Mouse (Mus musculus) MEL-GATA-1-ER (cell line): ENCODE results near the gene Map3k5.
"Not testable (repeated sequence)": the region's sequence is repeated elsewhere in the genome, so short reads cannot be mapped to it uniquely, and the experiment has no call there.

Experiments
- DNase-seq: peaks from one replicate; pipeline ENCODE4 v3.0.0-alpha.2; 2012; ENCODE audit warnings: low read depth; ENCODE audit errors: extremely low read depth

The Map3k5 gene

DNA sequence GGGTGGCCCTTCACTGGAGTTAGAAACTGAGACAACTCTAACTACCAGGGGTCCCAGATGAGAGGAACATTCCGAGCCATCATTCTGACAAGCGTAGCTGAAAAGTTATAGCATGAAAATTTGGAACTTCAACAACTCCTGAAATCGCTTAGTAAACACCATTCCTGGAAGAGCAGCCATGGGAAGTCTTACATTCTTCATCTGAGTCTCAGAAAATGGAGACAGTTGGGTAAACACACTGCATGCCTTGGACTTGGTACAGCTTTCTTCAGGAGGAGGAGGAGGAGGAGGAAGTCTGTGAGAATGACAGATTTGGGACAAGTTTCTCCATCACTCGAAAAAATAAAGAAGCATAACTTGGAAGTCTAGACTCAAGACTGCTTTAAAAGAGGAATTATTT, 29.8 kb downstream of the Map3k5 start:
- DNase-seq = no peak

DNA sequence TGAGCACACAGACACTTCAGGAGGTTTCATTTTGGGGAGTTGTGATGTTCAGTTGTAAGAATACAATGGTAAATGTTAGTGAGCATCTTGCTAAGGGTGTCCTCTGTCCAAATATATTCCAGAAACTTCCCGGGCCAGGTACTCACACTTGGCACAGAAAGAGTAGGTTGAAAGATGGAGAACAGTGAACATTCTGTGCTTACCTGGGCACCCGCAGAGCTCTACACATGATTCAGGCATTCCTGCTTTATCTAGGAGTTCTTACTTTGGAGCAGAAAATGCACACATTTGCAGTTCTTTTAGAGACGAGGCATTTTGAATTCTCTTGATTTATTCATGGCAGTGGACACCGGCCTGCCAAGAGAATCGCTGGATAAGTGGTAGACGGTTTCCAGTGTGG, 32.3 kb downstream of the Map3k5 start:
- DNase-seq = no peak

DNA sequence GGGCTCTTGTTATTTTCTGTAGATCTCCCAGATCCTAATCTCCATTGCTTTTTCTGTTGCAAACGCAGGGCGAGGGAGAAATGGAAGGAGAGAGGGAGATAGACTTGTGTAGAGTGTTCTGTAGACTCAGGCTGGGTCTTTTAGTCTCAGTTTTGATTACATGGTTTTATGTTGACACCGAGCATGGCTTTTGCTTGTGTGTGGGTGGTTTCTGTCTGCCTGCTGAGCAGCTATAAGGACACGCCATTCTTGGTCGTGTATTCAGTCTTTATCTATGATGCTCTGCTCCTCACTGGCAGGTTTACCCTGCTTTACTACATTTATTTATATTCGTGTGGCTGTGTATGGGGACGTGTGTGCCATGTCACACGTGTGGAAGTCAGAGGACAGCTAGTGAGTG, 34.2 kb downstream of the Map3k5 start:
- no peak for DNase-seq

DNA sequence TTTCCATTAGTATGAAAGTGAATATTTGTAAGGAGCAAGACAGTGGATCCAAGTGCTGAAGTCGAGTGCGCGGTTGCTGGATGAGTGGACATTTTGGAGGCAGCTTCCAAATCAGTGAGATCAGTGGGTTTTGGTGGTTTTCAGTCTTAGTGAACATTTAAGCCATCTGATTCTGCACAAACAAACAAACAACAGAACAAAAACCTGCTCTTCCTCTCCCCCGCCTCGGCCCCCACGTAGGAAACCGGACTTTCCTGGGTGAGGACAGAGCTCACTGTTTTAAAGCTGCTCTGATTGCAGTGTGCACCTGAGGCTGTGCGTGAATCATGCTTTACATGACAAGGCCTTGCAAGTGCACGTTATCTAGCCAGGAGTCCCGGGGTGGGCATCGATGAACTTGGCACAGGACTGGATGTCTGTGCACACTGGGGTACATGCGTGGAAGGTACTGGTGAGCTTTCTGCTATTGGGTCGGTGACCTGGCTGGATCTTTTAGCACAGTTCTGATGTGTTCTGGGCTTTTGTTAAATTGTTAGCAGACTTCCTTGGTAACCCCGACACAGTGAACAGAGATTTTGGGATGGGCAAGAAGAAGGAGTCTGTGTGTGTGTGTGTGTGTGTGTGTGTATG, 35.7 kb downstream of the Map3k5 start:
- no peak for DNase-seq

GRCm38 (mm10) chr10:19971491-19971890, 37.2 kb downstream of the Map3k5 start:
- not testable (repeated sequence) for DNase-seq

GRCm38 (mm10) chr10:19973321-19974108, 39.2 kb downstream of the Map3k5 start:
- no peak for DNase-seq

- DNase-seq = peak; percentile 12
These were observed 43.3 kb downstream of the Map3k5 start for GRCm38 (mm10) chr10:19977557-19977956.

DNA sequence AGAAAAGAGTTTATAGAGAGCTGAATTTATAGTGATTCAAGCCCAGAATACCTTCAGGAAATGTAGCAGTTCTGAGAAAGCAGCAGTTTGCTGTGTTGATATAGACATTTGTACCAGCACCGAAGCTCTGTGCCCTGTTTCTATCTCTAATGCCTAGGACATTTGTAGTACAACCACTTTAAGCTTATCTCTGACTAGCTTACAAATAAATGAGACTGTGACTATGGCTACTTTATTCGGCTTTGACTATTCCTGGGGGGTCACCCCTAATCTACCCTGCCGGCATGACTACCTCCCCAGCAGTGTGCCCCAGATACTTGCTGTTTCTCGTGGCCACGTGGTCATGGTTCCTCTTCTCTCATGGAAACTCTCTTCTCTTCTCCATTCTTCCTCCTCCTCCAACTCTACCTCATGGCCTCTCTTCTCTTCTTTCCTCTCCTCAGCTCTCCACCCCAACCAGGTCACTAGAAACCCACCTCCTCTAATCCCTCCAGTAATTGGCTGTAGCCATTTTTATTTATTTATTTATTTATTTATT, 44.5 kb downstream of the Map3k5 start:
- DNase-seq = peak; percentile 49

DNA sequence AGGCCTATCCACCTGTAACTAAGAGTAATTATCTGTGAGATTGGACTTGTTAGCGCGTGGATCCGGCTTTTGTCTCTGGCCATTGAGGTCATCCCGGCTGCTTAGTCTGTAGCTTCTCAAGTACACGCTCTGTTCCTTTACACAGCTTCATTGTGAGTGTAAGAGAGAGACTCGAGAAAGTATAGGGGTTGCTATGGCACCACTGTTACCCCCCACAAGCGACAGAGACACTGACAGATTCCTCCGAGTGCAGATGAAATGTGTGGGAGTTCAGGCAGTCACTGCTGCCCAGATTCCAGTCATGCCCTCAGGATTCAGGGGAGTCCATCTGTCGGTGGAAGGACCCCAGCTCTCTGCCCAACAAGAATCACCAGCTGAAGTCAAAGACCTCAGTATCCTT, 53.5 kb downstream of the Map3k5 start:
- DNase-seq = no peak

DNA sequence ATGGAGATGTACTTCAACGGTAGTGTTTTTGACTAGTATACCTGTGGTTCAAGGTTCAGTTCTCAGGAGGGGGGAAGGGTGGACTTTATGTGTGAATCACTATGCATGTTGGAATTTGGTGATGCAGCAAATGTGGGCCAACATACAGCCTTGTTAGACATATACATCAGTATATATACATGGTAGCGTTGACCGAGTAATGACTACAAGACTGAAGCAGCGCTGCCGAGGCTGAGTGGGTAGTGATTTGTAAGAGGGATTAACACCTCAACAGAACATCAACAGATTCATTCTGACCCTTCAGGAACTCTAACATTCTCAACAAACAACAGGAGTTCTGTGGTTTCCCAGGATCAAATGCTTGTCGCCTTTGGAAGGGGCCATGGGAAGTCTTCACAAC, 55.7 kb downstream of the Map3k5 start:
- DNase-seq = no peak

- no peak for DNase-seq
These were observed 56.4 kb downstream of the Map3k5 start for GRCm38 (mm10) chr10:19990638-19991037.

- no peak for DNase-seq
These were observed 57.1 kb downstream of the Map3k5 start for GRCm38 (mm10) chr10:19991237-19991865.

- no peak for DNase-seq
These were observed 57.6 kb downstream of the Map3k5 start for GRCm38 (mm10) chr10:19991866-19992252.

GRCm38 (mm10) chr10:19994469-19995450, 60.5 kb downstream of the Map3k5 start:
- DNase-seq = no peak

GRCm38 (mm10) chr10:19996151-19996550, 61.9 kb downstream of the Map3k5 start:
- no peak for DNase-seq

GRCm38 (mm10) chr10:19999703-20000407, 65.6 kb downstream of the Map3k5 start:
- DNase-seq = no peak

- no peak for DNase-seq
These were observed 66.1 kb downstream of the Map3k5 start for GRCm38 (mm10) chr10:20000408-20000770.

DNA sequence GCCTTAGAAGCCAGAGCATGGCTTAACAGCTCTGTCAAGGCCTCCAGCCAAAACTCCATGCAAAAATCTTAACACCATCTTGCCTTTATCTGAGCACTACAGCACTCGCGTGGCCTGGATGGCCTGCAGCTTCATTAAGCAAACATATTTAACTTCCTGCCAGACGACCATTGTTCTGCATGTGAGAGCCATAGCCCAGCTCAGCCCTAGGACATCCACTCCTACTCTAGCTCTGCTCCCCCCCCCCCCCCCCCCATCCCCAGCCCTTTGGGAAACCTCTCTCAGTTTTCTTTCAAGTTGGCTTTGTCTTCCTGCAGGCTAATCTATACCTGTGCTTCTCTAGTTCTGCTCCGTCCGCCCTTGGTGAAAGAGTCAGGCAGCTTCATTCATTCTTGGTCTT, 67.7 kb downstream of the Map3k5 start:
- DNase-seq = no peak

DNA sequence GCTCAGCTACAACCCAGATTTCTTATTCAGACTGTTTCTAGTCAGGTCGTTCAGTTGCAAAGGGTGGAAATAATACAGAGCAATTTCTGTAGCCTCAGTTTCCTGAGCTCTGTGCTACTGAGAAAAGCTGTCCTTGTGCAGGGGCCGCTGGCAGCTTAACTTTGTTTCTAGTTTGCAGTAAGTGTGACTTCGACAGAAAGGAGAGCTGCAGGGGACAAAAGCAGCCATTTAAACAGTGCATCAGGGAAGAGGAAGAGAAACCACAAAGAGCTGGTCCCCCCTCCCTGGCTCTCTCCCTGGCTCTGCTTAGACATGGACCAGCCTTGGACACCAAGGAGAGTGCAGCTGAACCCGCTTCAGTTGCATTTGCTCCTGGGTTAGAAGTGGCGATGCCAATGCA, 68.7 kb downstream of the Map3k5 start:
- no peak for DNase-seq

GRCm38 (mm10) chr10:20004786-20005185, 70.5 kb downstream of the Map3k5 start:
- DNase-seq = no peak
